Mouse (Mus musculus) liver, embryonic 12.5 days (tissue): ENCODE results near the gene Kalrn. TPM values are rescaled to one million over a fixed set of nuclear protein-coding genes. Genes with fewer than 3 reads are reported as not detected.

Source experiments
- ATAC-seq: fragments of 200-750 bp; cut with Nextera tagmentation; 2 replicates; pipeline ENCODE4 v1.8.0; 2017; ENCODE audit warnings: moderate number of reproducible peaks, mild to moderate bottlenecking, moderate library complexity
- H3K27ac ChIP-seq: fragments of 300-500 bp; sonication (generic); 2 replicates; pipeline ENCODE4 v1.5.1; 2016; ENCODE audit warnings: mild to moderate bottlenecking
- H3K27me3 ChIP-seq: fragments of 300-500 bp; sonication (generic); replicated peaks from 2 replicates; pipeline ENCODE4 v1.6.1; 2016; ENCODE audit warnings: mild to moderate bottlenecking, moderate library complexity
- H3K36me3 ChIP-seq: fragments of 300-500 bp; sonication (generic); 2 replicates; pipeline ENCODE4 v1.6.1; 2016; ENCODE audit warnings: mild to moderate bottlenecking, moderate library complexity
- H3K4me1 ChIP-seq: fragments of 300-500 bp; sonication (generic); 2 replicates; pipeline ENCODE4 v1.6.1; 2016
- H3K4me2 ChIP-seq: fragments of 300-500 bp; sonication (generic); 2 replicates; pipeline ENCODE4 v1.6.1; 2016; ENCODE audit warnings: mild to moderate bottlenecking, moderate library complexity
- H3K4me3 ChIP-seq: fragments of 300-500 bp; sonication (generic); 2 replicates; pipeline ENCODE4 v1.5.1; 2016; ENCODE audit warnings: mild to moderate bottlenecking, moderate library complexity
- H3K9ac ChIP-seq: fragments of 300-500 bp; sonication (generic); 2 replicates; pipeline ENCODE4 v1.6.1; 2016; ENCODE audit warnings: mild to moderate bottlenecking, moderate library complexity
- H3K9me3 ChIP-seq: fragments of 300-500 bp; sonication (generic); replicated peaks from 2 replicates; pipeline ENCODE4 v1.6.1; 2016; ENCODE audit warnings: mild to moderate bottlenecking, moderate library complexity
- WGBS: fragments of 180-500 bp; shearing (Covaris S2); methylation state at CpG from one replicate; pipeline ENCODE4 v1.1.7; 2016; ENCODE audit not compliant: insufficient replicate concordance; 5-methylcytosine and 5-hydroxymethylcytosine counted together
- polyA plus RNA-seq: library from polyadenylated mRNA; unstranded; fragments of >200 nt; fragmentation: Nextera tagmentation; extraction: Ambion mirVana; gene quantifications from 2 replicates; pipeline ENCODE4 v1.2.1, GENCODE M21; 2016

The Kalrn gene
- polyA plus RNA-seq, 1 experiment from 2014 or later = 18.6 TPM

- Histone ChIP-seq H3K4me3 (no peak overlapping the region), H3K36me3 (no peaks in the 10 kb centered on the region), H3K4me2 (no peak overlapping the region), H3K9me3 (no peaks in the 10 kb centered on the region), H3K9ac (no peak overlapping the region), H3K4me1 (no peaks in the 10 kb centered on the region), H3K27ac (no peak overlapping the region), H3K27me3 (no peaks in the 10 kb centered on the region)
- whole genome bisulfite sequencing = 63% methylated on average over 22 of the region's 22 CpGs
- no peak for ATAC-seq
These were observed 310.4 kb downstream of the Kalrn start for GRCm38 (mm10) chr16:34262731-34263460.

GRCm38 (mm10) chr16:34260971-34261924 is 312.1 kb downstream of the Kalrn start:
- H3K4me2 ChIP-seq = no peak overlapping the region
- no peak for ATAC-seq
- H3K4me3 ChIP-seq = no peak overlapping the region

GRCm38 (mm10) chr16:34254646-34255022 is 318.7 kb downstream of the Kalrn start:
- H3K36me3 ChIP-seq = no peaks in the 10 kb centered on the region
- no peak overlapping the region for H3K4me3 ChIP-seq
- H3K4me1 ChIP-seq = no peaks in the 10 kb centered on the region
- H3K9me3 ChIP-seq = no peaks in the 10 kb centered on the region
- WGBS = 32% methylated on average over 2 of the region's 2 CpGs
- no peak overlapping the region for H3K4me2 ChIP-seq
- H3K27me3 ChIP-seq = no peaks in the 10 kb centered on the region; the same call in 1 of the 2 replicates
- no peak for ATAC-seq
- no peak overlapping the region for H3K27ac ChIP-seq
- H3K9ac ChIP-seq = no peak overlapping the region

More at GRCm38 (mm10) chr16:34260971-34261924, 312.1 kb downstream of the Kalrn start:
- Histone ChIP-seq H3K27me3 (no peaks in the 10 kb centered on the region), H3K27ac (no peak overlapping the region), H3K36me3 (no peaks in the 10 kb centered on the region), H3K4me1 (no peaks in the 10 kb centered on the region), H3K9ac (no peak overlapping the region), H3K9me3 (no peaks in the 10 kb centered on the region)
- 33% methylated on average over 10 of the region's 10 CpGs for WGBS

GRCm38 (mm10) chr16:34254002-34254645 is 319.2 kb downstream of the Kalrn start:
- WGBS = 59% methylated on average over 4 of the region's 4 CpGs
- Histone ChIP-seq H3K4me3 (no peak overlapping the region), H3K9me3 (no peaks in the 10 kb centered on the region), H3K9ac (no peak overlapping the region), H3K27ac (no peak overlapping the region), H3K4me1 (no peaks in the 10 kb centered on the region), H3K4me2 (no peak overlapping the region), H3K36me3 (no peaks in the 10 kb centered on the region), H3K27me3 (no peaks in the 10 kb centered on the region; the same call in 1 of the 2 replicates)
- no peak for ATAC-seq

- no peaks in the 10 kb centered on the region; the same call in 1 of the 2 replicates for H3K27me3 ChIP-seq
- H3K4me2 ChIP-seq = no peak overlapping the region
- no peak overlapping the region for H3K27ac ChIP-seq
- ATAC-seq = no peak
- 80% methylated on average over 3 of the region's 3 CpGs for WGBS
- no peak overlapping the region for H3K9ac ChIP-seq
- no peak overlapping the region for H3K4me3 ChIP-seq
- no peaks in the 10 kb centered on the region for H3K4me1 ChIP-seq
- no peaks in the 10 kb centered on the region for H3K9me3 ChIP-seq
- H3K36me3 ChIP-seq = no peaks in the 10 kb centered on the region
These were observed 320.7 kb downstream of the Kalrn start for GRCm38 (mm10) chr16:34252670-34253069.

- no peaks in the 10 kb centered on the region for H3K4me1 ChIP-seq
- 23% methylated on average over 4 of the region's 4 CpGs for WGBS
These were observed 325.1 kb downstream of the Kalrn start for GRCm38 (mm10) chr16:34248256-34248655.

GRCm38 (mm10) chr16:34241936-34242729 is 331.2 kb downstream of the Kalrn start:
- Histone ChIP-seq H3K27ac (no peak overlapping the region), H3K4me3 (no peak overlapping the region), H3K9ac (no peak overlapping the region), H3K9me3 (no peaks in the 10 kb centered on the region), H3K27me3 (no peaks in the 10 kb centered on the region), H3K36me3 (no peaks in the 10 kb centered on the region), H3K4me1 (no peaks in the 10 kb centered on the region), H3K4me2 (no peak overlapping the region)
- ATAC-seq = no peak
- 87% methylated on average over 16 of the region's 16 CpGs for WGBS

More at GRCm38 (mm10) chr16:34248256-34248655, 325.1 kb downstream of the Kalrn start:
- H3K9me3 ChIP-seq = no peaks in the 10 kb centered on the region
- no peak overlapping the region for H3K4me3 ChIP-seq
- H3K36me3 ChIP-seq = no peaks in the 10 kb centered on the region
- no peak overlapping the region for H3K27ac ChIP-seq
- no peak overlapping the region for H3K9ac ChIP-seq
- no peak for ATAC-seq
- no peak overlapping the region for H3K4me2 ChIP-seq
- H3K27me3 ChIP-seq = no peaks in the 10 kb centered on the region

GRCm38 (mm10) chr16:34239618-34240017 is 333.7 kb downstream of the Kalrn start:
- Histone ChIP-seq H3K36me3 (no peaks in the 10 kb centered on the region), H3K9ac (no peak overlapping the region), H3K4me3 (no peak overlapping the region), H3K27ac (no peak overlapping the region), H3K4me1 (no peaks in the 10 kb centered on the region), H3K9me3 (no peaks in the 10 kb centered on the region), H3K4me2 (no peak overlapping the region), H3K27me3 (no peaks in the 10 kb centered on the region)
- ATAC-seq = no peak
- WGBS = 69% methylated on average over 4 of the region's 4 CpGs

GRCm38 (mm10) chr16:34236898-34237611 is 336.3 kb downstream of the Kalrn start:
- no peaks in the 10 kb centered on the region for H3K4me1 ChIP-seq
- no peaks in the 10 kb centered on the region for H3K27me3 ChIP-seq
- H3K9ac ChIP-seq = no peak overlapping the region
- no peak overlapping the region for H3K4me3 ChIP-seq
- 68% methylated on average over 12 of the region's 12 CpGs for WGBS
- ATAC-seq = no peak
- H3K27ac ChIP-seq = no peak overlapping the region
- H3K4me2 ChIP-seq = no peak overlapping the region
- H3K36me3 ChIP-seq = no peaks in the 10 kb centered on the region
- H3K9me3 ChIP-seq = no peaks in the 10 kb centered on the region

- WGBS = 58% methylated on average over 11 of the region's 11 CpGs
- no peak overlapping the region for H3K4me2 ChIP-seq
- no peaks in the 10 kb centered on the region for H3K9me3 ChIP-seq
- no peaks in the 10 kb centered on the region; the same call in 1 of the 2 replicates for H3K27me3 ChIP-seq
- H3K36me3 ChIP-seq = no peaks in the 10 kb centered on the region
- H3K9ac ChIP-seq = no peak overlapping the region
- H3K4me1 ChIP-seq = no peaks in the 10 kb centered on the region
- no peak overlapping the region for H3K27ac ChIP-seq
- ATAC-seq = no peak
- no peak overlapping the region for H3K4me3 ChIP-seq
These were observed 338.2 kb downstream of the Kalrn start for GRCm38 (mm10) chr16:34235086-34235485.

- Histone ChIP-seq H3K4me1 (no peaks in the 10 kb centered on the region), H3K27me3 (no peaks in the 10 kb centered on the region; the same call in 1 of the 2 replicates), H3K36me3 (no peaks in the 10 kb centered on the region), H3K27ac (no peak overlapping the region), H3K9ac (no peak overlapping the region), H3K9me3 (no peaks in the 10 kb centered on the region), H3K4me2 (no peak overlapping the region), H3K4me3 (no peak overlapping the region)
- WGBS = 53% methylated on average over 5 of the region's 5 CpGs
- no peak for ATAC-seq
These were observed 341.4 kb downstream of the Kalrn start for GRCm38 (mm10) chr16:34231952-34232351.
